Mouse (Mus musculus): ENCODE data around the gene Pex19.

Gene Pex19

DNA sequence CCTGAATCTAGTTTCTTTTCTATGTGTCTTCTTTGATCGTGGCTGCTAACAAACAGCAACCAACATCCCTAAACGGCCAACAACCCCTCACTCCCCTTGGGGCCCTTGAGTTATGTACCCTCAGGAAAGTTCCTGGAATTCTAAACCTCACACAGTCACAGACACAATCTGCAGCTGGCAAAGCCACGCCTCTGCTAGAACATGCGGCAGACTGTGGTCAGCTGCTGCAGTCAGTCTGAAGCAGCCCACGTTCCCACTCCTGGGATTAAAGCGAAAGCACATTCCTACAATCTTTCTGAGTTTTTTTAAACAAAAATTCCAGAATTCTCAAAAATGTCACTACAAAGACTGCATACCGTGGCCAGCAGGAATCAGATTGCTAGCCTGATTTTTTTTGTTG, 7.0 kb downstream of the Pex19 start:
- no peak for DNase-seq (ENCODE audit: low spot score in 2 of 2)

GRCm38 (mm10) chr1:172134072-172134471, 7.5 kb downstream of the Pex19 start:
- no peak for DNase-seq (ENCODE audit: low spot score in 2 of 2)

DNA sequence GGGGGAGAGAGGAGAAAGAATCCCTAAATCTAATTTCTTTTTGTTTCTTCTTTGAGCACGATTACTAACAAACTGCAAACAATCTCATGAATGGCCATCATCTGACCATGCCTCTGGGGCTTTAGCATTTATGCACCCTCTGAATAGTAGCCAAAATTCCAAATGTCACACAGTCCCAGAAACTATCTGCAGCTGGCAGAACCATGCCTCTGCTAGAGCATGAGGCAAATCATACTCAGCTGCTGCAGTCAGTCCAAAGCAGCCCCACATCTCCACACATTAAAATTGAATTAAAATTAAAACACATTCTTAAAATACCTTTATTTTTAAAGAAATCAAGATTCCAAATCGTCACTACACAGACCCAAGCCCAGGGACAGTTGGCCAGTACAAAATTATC, 13.6 kb downstream of the Pex19 start:
- DNase-seq (ENCODE audit: low spot score in 2 of 2), result no peak

GRCm38 (mm10) chr1:172140825-172141224, 14.3 kb downstream of the Pex19 start:
- no peak for DNase-seq (ENCODE audit: low spot score in 2 of 2)

DNA sequence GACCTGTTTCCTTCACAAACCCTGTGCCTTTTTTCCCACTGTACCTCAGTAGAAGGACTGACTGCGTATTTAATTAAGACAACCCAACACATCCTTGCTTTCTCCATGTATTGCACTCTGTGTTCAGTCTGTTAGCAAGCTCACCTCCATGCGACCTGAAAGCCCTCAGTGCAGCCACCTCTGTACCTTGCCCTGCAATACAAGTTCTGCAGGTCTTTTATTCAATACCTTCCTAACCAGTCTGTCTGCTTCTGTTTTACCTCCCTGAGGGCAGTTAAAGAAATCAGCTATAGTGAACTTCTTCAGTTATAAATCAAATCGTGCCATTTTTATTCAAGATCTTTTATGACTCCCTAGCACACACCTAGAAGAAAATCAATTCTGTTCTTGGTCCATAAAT, 15.0 kb downstream of the Pex19 start:
- DNase-seq (ENCODE audit: low spot score in 2 of 2), result no peak

GRCm38 (mm10) chr1:172143570-172143969, 17.0 kb downstream of the Pex19 start:
- peak; percentile 53 to 68 for DNase-seq (ENCODE audit: low spot score in 2 of 2)

DNA sequence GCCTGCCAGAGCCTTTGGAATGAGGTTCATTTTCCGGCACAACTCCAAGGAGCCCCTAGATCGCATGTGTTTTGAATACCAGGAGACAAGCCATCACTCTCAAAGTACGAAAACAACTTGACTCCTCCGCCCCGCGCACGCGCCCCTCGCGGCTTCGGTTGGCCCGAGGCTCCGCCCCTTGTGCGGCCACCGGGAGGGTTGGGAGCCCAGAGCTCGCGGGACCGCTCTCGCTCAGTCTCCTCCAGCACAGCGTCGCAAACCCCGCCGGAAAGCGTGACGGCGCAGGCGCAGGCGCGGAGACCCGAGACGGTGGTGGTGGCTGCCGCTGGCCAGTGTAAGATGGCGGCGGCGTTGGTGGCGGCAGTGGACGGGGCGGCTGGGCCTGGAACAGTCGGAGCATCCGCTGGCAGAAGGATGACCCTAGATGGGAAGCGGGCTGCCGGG, 21.3 kb downstream of the Pex19 start, which contains the start of gene Dcaf8:
TSS of gene Dcaf8 (plus strand) at position 250 of the 444 bp plus-strand sequence.
- peak; percentile 96 to 97 for DNase-seq (ENCODE audit: low spot score in 2 of 2)

DNA sequence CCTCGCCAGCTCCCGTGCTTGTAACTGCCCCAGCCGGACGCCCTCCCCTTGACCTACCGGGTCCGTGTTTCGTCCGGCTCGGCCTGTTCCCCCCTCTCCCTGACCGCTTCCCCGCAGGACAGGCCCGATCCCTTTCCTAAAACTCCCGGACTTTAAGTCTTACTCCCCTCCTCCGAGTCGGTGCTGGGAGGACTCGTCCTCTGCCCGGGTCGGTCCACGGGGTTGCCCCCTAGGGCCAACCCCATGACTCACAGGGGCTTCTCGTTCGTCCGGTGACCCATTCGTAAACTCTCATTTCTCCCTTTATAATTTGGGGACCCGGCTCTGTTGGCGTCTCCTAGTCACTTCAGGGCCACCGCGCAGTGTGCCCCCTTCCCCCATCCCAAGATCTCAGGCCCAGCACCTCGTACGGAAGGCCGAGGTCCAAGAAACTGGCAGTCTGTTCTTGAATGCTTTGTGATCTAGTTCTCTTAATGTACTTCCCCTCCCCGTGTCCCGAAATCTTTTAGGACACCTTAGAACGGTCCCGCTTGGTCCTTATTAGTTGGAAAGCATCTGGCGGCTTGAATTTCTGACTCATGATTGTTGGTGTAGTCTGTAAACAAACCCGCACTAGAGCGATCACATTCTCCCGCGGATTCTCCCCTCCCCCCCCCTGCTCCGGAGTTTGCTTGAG, 21.9 kb downstream of the Pex19 start:
- DNase-seq (ENCODE audit: low spot score in 2 of 2), result peak; percentile 45 to 50

DNA sequence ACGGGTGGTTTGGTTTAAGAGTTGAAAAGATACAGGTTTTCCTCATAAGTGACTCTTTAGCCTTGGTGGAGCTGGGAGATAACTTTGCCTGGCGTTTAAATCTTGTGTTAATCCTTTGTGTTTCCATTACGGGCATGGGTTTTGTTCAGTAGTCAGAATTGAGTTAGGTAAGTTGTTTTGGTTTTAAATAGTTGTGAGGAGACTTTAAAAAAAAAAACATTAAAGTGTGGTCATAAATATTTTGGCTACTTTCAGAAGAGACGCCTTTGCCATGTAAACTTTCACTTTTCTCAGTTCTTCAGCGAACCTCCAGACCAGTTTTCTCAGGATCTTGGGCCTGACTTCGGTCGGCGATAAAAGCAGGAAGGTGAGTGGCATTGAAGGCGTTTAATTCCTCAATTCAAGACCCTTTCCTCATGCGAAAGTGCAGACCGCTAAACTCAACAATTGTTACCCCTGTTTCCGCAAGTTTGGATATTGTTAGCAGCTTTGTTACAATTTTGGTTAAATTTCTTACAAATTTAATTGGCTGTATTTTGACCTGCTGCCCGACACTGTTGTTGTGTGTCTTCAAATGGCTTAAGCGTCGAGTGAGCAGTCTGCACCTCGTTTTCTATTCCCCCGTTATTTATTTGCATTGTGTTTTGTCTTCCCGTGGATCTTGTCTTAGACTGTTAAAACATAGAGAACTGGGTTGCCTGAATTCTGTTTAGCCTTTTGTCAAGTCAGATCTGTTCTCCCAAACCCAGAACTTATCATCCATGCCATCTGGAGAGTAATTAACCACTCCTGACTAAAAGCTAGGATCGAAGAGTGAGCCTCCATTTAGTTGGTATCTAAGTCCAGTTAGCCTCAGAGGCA, 22.6 kb downstream of the Pex19 start:
- no peak for DNase-seq (ENCODE audit: low spot score in 2 of 2)

DNA sequence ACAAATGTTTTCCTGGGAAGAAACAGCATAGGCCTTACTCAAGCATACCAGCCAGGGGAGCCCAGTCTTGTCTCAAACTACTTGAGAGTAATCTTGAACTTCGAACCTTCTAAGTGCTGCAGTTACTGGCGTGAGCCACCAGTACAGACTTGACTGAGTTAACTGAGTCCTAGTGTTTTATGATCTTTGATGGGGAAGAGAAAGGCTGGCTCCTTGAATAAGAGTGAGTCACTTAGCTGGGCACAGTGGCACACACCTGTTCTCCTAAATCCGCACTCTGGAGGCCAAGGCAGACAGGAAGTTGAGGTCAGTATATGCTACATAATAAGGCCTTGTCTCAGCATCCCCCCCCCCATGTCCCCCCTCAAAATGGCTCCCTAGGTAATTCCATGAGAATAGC, 28.0 kb downstream of the Pex19 start:
- DNase-seq (ENCODE audit: low spot score in 2 of 2), result no peak

GRCm38 (mm10) chr1:172155518-172155917, 29.0 kb downstream of the Pex19 start:
- DNase-seq (ENCODE audit: low spot score in 2 of 2), result no peak

DNA sequence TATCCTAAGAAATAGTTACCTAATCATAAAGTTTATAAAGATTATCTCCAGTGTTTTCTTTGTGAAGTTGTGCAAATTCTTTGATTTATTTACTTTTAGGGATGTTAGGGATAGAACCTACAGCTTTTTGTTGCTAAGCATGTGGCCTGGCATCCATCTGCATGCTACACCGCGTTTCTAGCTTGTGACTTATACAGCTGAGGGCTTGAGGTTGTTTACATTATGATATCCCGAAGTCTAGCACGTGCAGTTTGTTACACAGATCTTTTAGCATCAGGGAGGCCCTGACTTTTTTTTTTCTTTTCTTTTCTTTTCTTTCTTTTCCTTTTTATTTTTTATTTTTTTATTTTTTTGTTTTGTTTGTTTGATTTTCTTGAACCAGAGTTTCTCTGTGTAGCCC, 33.4 kb downstream of the Pex19 start:
- no peak for DNase-seq (ENCODE audit: low spot score in 2 of 2)

DNA sequence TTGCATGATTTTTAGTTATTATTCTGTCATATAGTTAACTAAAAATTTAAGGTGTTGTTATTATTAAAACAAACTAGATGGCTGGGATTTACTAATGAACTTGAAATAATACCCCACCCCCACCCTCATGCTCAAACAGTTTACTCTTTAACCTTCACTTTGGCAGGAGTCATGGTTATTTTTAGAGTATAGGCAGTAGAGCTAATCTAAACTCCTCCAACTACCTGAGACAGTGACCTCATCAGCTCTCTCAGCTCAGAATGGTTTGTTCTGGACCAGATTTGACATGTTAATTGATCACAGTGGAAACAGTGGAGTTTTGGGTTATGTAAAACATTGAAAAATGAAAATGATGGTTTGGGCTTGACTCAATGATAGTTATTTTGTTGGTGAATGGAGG, 34.0 kb downstream of the Pex19 start:
- DNase-seq (ENCODE audit: low spot score in 2 of 2), result no peak

DNA sequence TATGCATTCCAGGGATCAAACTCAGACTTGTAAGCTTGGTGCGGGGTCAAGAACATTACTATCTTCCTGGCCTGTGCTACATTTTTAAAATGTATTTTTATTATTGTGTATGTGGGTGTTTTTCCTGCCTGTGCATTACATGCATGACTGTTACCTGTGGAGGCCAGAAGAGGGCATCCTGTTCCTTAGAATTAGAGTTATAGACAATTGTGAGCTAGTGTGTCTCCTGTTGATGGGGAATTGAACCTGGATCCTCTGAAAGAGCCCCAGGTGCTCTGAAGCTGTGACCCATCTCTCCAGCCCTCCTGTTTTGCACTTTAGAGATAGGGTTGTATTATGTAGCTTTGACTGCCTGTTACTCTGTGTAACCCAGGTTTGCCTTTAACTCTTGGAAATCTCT, 35.5 kb downstream of the Pex19 start:
- DNase-seq (ENCODE audit: low spot score in 2 of 2), result peak; percentile 27 to 35

GRCm38 (mm10) chr1:172162959-172163358, 36.4 kb downstream of the Pex19 start:
- no peak for DNase-seq (ENCODE audit: low spot score in 2 of 2)

GRCm38 (mm10) chr1:172167911-172168310, 41.4 kb downstream of the Pex19 start:
- DNase-seq (ENCODE audit: low spot score in 2 of 2), result no peak

DNA sequence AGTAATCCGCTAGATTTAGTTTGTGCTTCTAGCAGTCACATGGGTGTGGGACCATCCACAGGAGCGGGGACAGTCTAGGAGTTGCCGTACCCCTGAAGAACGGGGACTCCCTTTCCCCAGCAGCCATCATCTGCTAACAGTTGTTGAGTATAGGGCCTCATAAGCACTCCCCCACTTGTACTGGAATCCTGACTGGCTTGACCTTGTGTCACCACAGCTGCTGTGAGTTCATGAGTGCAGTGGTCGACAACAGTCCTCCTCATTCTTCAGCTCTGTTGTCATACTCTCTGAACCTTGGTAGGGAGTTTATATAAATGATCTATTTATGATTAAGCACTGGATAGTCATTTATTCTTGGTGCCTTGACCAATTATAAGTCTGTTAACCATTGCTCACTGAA, 43.3 kb downstream of the Pex19 start:
- no peak for DNase-seq (ENCODE audit: low spot score in 2 of 2)

DNA sequence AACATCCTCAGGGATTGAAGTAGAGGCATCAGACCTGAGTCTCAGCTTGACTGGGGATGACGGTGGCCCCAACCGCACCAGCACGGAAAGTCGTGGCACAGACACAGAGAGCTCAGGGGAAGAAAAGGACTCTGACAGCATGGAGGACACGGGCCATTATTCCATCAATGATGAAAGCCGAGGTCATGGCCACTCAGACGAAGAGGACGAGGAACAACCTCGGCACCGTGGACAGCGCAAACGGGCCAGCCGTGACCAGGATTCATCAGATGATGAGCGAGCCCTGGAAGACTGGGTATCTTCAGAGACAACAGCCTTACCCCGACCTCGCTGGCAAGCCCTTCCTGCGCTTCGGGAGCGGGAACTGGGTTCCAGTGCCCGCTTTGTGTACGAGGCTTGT, 45.8 kb downstream of the Pex19 start:
- DNase-seq (ENCODE audit: low spot score in 2 of 2), result no peak

GRCm38 (mm10) chr1:172173181-172173580, 46.6 kb downstream of the Pex19 start:
- DNase-seq (ENCODE audit: low spot score in 2 of 2), result no peak

GRCm38 (mm10) chr1:172177791-172178190, 51.2 kb downstream of the Pex19 start:
- DNase-seq (ENCODE audit: low spot score in 2 of 2), result no peak

DNA sequence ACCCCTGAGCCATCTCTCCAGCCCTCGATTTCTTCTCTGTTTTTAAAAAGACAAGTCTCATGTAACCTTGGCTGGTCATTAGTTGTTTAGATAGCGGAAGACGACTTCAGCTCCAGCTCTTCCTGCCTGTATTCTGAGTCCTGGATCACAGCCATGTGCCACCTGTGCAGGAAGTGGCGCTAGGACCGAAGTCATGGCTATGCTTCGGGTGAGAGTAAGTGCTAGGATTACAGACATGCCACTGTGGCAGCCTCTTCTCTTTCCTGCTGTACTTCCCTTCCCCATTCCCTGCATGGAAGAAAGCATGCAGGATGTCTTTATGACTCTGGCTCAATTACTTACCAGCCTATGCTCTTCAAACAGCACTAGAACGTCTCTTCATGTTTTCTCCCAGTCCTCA, 52.5 kb downstream of the Pex19 start:
- DNase-seq (ENCODE audit: low spot score in 2 of 2), result no peak

DNA sequence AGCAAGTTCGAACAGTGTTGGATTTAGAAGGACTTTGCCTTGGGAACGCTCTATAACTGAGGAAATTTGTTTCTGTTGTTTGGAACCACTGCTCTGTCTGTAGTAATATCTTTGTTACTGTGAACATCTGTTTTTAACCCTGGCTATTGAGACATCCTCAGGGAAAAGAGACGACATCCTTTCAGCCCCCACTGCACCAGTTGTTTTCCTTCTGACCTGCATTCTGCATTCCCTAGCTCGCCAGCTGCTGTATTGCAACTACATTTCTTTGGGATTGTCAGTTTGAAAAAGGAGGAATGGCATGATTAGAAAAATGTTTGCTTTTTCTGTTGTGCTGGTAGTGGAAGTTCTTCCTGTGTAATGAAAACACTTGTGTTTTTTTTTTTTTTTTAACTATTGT, 54.3 kb downstream of the Pex19 start:
- no peak for DNase-seq (ENCODE audit: low spot score in 2 of 2)

DNA sequence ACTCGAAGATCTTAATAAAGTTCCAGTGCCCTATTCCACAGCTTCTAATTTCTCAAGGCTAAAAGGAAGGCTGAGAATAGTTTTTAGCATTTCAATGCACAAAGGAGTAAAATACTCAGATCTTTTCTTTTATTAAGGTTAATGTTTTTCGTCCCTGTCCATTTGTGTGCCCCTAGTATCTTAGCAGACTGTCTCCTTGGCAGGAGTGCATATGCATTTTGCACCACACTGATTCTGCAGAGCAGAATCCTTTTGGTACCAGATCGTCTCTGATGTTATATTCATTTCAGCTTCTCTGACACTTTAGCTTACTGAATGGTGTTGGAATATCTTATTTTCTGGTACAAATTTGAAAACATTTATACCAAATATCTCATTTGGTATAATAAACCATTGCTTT, 55.2 kb downstream of the Pex19 start:
- DNase-seq (ENCODE audit: low spot score in 2 of 2), result no peak

Measured in natural killer cell, adult 2 months (primary cell).